Mouse (Mus musculus) adrenal gland, postnatal 25 days (tissue): ENCODE results near the gene Trmt10b. TPM values are rescaled to one million over a fixed set of nuclear protein-coding genes. Genes with fewer than 3 reads are reported as not detected.
A peak's percentile ranks its signal among the peaks of the same experiment; 100 is the strongest.

ENCODE experiments used
- DNase-seq: peaks from one replicate; pipeline ENCODE4 v3.0.0; 2021; ENCODE audit warnings: mixed read lengths
- total RNA-seq: library from RNA; stranded (reverse); gene quantifications from 2 replicates; pipeline ENCODE4 v1.2.3, GENCODE M21; 2021

Gene Trmt10b
- total RNA-seq, 1 experiment from 2014 or later: 14.9 TPM

- DNase-seq: peak; percentile 95
Measured at GRCm38 (mm10) chr4:45341669-45342249, 44.8 kb downstream of the Trmt10b start, which contains the start of gene Dcaf10. Dcaf10 (plus strand) TSS chr4:45342101.

DNA sequence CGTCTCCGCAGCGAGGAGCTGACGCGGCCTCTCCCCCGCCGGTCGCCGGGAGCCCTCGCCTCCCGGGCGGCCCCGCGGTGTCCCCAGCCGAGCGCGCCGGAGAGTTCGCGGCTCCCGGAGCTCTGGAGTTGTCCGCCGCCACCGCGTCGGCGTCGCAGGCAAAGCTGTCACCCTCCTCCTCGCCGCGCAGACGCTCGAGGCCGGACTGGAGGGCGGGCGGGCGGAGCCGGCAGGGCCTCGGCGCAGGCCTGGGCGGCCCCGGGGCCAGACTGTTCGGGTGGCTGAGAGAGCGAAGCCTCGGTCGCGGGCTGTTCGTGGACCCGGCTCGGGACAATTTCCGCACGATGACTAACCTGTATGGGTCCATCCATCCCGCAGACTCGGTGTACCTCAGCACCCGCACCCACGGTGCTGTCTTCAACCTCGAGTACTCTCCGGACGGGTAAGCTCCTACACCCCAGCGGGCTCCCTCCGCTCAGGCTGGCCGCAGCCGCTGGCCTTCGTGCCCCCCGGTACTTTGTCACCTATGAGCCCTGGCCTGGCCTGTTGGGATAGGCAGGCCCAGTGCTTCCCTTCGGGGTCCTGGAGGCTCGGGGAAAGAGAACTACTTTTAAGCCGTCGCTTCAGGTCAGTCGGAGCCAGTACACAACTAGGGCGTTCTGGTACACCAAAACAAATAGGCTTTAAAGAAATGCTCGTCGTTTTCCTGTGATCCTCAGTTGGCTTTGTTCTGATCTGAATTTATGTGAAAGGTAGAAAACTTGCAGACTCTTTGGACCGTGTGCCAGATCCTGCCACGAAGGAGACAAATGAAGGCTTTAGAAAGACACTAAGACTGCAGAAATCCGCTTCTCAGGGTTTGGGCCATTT, 45.6 kb downstream of the Trmt10b start, which contains the start of gene Exosc3:
Exosc3 (minus strand) TSS at position 447 of the 870 bp plus-strand sequence.
- peak; percentile 67 for DNase-seq

DNA sequence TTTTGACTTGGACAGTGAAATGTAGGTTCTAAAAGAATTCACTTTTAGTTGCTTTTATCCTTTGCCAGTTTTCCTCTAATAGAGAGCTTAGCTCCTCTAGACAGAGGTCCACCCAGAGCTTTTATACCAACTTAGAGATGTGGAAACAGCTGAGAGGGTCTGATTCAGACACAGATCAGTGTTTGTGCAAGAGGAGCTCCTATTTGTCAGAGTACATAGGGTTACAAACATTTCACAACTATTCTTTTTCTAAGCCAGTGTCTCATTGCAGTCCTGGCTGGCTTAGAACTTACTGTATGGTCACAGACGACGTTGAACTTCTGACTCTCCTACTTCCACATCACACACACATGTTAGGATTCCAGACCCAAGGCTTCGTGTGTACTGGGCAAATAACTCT, 59.7 kb downstream of the Trmt10b start:
- DNase-seq: no peak

Other genes with a start within 250 kb of the Trmt10b start
- 6.9 and 12.5 TPM in 2 replicates for gene Fbxo10, start 212.5 kb upstream of the Trmt10b start, total RNA-seq
- gene Tomm5, start 189.0 kb upstream of the Trmt10b start, total RNA-seq: 84.1 and 86.5 TPM in 2 replicates
- 3.7 and 7.2 TPM in 2 replicates for gene Frmpd1, start 112.3 kb upstream of the Trmt10b start, total RNA-seq
- 27.0 and 27.1 TPM in 2 replicates for gene Dcaf10, start 45.0 kb downstream of the Trmt10b start, total RNA-seq
- gene Exosc3, start 45.6 kb downstream of the Trmt10b start, total RNA-seq: 31.9 and 32.7 TPM in 2 replicates
- gene Slc25a51, start 111.6 kb downstream of the Trmt10b start, total RNA-seq: 376 and 405 TPM in 2 replicates
- gene Shb, start 235.3 kb downstream of the Trmt10b start, total RNA-seq: 88.4 and 94.4 TPM in 2 replicates